Mouse (Mus musculus) stomach, adult 2 months (tissue): ENCODE measurements around the gene Arhgdia. TPM values are rescaled to one million over a fixed set of nuclear protein-coding genes. Genes with fewer than 3 reads are reported as not detected.

Experiments used
- polyA plus RNA-seq: library from polyadenylated mRNA; depleted of rRNA; stranded (reverse); fragments of >200 nt; gene quantifications from 2 replicates; pipeline ENCODE4 v1.2.3, GENCODE M21; 2012; rRNA removed

The Arhgdia gene
- polyA plus RNA-seq: 426 and 509 TPM in 2 replicates

DNA sequence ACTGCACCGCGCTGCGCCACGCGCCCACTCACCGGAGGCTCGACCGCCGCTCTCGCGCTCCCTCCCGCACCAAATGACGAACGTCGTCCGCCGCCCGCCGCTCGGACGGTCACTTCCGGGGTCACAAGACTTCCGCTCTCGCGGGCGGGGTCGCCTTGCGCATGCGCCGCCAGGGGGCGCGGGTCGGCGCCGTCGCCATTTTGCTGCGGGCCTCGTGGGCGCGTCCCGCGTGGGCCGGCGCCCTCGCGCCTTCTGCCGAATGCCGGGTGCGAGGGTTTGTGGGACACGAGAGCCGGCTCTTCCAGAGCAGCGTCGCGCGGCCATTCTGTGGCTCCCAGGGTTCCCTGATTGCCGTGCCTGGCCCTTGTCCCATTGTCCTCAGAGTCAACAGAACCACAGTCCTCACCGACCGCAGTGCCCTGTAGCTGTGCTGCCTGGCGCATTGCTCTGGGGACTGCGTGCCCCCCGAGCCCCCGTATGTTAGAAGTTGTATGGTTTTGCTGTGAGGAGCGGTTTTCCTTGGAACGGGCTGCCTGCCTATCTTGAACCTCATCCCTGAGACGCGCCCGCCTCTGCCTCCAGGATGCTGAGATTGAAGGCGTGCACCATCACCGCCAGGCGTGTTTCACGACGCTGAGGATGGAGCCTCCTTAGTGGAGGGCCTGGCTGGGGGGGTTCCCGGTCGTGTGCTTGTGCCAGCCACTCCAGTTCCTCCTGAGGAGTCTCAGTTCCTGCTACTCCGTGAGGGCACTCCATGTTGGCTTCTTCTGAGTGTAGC lies at the start of gene Arhgdia:
Arhgdia (minus strand) TSS at position 135 of the 778 bp plus-strand sequence.

GRCm38 (mm10) chr11:120625152-120625775 lies 43.8 kb upstream of the Arhgdia start, which contains the start of gene Sirt7:
Gene Sirt7, minus strand, starts transcription at chr11:120625240.

DNA sequence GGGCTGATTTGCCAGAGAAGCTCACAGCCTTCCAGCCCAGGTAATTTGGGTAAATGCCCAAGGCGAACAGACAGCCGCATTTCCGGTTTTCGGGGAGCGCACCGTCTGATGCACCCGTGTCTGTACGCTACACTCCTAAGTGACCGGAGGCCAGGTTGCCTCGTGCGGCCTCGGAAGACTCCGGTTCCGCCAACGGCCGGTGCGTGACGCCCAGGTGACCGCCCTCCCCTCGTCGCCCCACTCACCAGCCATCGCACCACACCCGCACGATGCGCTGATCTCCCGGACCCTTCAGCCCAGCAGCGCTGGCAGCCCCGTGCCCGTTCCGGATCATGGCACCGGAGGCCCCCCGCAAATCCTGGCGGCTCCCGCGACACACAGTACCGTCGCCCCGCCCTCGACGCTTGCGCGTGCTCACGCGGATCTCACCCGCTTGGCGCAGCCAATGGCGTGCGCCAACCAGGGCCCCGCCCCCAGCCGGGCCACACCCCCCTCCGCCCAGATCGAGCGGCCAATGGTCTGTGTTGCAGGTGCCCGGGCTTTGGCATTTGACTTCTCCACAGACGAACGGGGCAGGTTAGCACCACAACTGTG lies 36.2 kb upstream of the Arhgdia start, which contains the start of gene Pcyt2:
Pcyt2 (minus strand) TSS at position 418 of the 594 bp plus-strand sequence.

DNA sequence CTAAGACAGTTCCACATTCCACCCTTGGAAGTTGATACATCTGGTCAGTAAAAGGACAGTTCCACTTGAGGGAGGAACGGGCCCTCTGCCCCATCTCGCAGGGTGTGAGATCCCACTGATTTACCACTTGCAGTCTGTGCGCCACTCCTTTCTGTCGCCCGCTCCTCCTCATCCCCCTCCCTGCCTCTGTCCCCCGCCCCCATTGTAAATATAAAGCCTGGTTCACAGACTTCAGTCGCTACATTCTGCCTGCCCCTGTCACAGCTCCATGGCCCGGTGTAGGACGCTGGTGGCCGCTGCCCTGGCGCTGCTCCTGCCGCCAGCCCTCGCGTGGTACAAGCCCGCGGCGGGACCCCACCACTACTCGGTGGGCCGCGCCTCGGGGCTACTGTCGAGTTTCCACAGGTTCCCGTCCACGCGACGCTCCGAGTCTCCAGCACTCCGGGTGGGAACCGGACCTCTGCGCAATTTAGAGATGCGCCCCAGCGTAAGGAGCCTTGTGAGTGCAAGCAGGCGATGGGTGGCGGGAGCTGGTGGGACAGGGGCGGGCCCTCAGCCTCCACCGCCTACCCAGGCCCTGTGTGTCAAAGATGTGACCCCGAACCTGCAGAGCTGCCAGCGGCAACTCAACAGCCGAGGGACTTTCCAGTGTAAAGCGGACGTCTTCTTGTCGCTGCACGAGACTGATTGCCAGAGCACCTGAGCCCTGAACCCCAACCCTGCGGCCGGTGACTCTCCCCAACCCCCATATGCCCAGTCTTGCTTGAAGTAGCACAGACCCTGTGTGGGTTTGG lies 27.0 kb upstream of the Arhgdia start, which contains the start of gene Npb:
Npb (plus strand) TSS at position 237 of the 794 bp plus-strand sequence.

GRCm38 (mm10) chr11:120598283-120598989 lies 17.0 kb upstream of the Arhgdia start, which contains the start of the genes Alyref and Anapc11:
Gene Alyref, minus strand, starts transcription at chr11:120598365.
Gene Anapc11, plus strand, starts transcription at chr11:120598421.

DNA sequence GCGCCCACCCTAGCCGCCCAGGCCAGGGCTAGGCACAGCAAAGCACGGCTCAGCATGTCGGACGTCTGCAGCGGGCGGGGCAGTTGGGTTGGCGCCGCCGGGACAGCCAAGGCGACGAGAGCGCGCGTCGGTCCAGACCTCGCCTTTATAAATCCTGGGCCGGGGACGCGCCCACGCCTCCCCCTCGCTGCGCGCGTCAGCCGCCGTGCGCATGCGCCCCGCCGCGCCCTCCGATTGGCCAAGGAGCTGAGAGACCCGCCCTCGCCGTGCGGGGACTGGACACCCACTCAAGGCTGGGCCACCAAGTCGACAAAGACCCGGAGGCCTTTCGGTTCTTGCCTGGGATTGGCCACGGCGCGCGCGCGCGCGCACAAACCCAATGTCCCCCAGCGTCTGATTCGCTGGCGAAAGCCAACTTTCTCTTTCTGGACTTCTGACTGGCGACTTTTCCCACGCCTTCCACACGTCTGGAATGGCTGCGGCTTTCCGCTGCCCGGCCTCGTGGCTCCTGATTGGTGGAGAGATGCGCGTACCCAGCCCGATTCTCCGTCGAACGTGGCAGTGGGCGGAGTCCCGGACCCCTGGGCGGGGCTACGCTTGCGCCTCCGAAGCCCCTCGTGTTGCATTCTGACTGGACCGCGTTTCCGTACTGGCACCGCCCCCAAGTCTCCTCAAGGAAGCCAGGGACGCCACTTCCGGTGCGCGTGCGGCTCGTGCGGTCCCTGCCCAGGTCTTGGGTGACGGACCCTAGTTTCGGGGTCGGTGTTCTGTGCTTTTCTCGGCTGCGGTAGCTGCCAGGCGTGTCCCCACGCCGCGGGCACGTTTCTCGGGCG lies 8.5 kb downstream of the Arhgdia start, which contains the start of gene P4hb:
P4hb (minus strand) TSS at position 502 of the 833 bp plus-strand sequence.

DNA sequence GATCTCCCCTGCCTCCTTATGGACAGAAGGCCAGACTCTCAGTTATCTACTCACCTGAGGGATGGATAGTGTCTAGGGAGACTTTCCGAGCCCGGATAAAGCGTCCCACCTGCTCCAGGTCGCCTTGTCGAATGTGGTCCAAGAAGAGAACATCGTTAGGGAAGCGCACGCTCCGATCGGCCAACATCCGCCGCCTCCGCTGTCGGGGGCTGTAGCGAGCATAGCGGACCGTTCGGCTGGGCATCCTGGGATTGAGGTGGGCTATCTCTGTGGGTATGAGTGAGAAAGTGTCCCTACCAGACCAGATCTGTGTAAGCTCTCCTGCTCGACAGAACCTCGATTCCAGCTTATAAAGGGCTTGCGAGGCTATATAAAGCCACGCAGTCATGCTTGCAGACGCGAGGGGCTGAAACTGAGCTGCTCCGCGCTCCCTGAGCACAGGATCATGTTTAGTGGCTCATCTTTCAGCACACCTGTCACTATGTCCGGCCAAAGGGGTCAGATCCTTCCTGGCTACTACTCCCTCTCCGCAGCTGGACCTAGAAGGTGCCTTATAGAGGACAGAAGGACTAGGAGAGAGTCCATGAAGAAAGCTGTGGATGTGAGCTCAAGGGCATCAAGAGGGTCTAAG lies 30.5 kb downstream of the Arhgdia start, which contains the start of gene Ppp1r27:
Ppp1r27 (minus strand) TSS at position 323 of the 631 bp plus-strand sequence.

GRCm38 (mm10) chr11:120549168-120549945 lies 32.1 kb downstream of the Arhgdia start, which contains the start of gene Mcrip1:
Gene Mcrip1, minus strand, starts transcription at chr11:120549727.

GRCm38 (mm10) chr11:120530085-120530964 lies 51.1 kb downstream of the Arhgdia start, which contains the start of gene Gcgr:
Gene Gcgr, plus strand, starts transcription at chr11:120530699.

Other genes with a start within 250 kb of the Arhgdia start
- 1,088 and 1,192 TPM in 2 replicates for gene Actg1, start 233.1 kb downstream of the Arhgdia start, polyA plus RNA-seq
- gene Fscn2, start 220.1 kb downstream of the Arhgdia start, polyA plus RNA-seq: 0.05 and 0.09 TPM in 2 replicates
- 31.6 and 51.6 TPM in 2 replicates for gene Faap100, start 202.9 kb downstream of the Arhgdia start, polyA plus RNA-seq
- gene Nploc4, start 143.9 kb downstream of the Arhgdia start, polyA plus RNA-seq: 28.8 and 32.2 TPM in 2 replicates
- not detected in 2 replicates for gene Tspan10, start 139.0 kb downstream of the Arhgdia start, polyA plus RNA-seq
- 0.18 and 0.35 TPM in 2 replicates for gene Pde6g, start 128.1 kb downstream of the Arhgdia start, polyA plus RNA-seq
- 15.7 and 34.1 TPM in 2 replicates for gene Oxld1, start 123.6 kb downstream of the Arhgdia start, polyA plus RNA-seq
- 3.0 and 4.9 TPM in 2 replicates for gene Ccdc137, start 123.5 kb downstream of the Arhgdia start, polyA plus RNA-seq
- 7.5 and 11.8 TPM in 2 replicates for gene Arl16, start 114.0 kb downstream of the Arhgdia start, polyA plus RNA-seq
- gene Mrpl12, start 97.0 kb downstream of the Arhgdia start, polyA plus RNA-seq: 83.7 and 108 TPM in 2 replicates
- 158 and 235 TPM in 2 replicates for gene Slc25a10, start 89.8 kb downstream of the Arhgdia start, polyA plus RNA-seq
- 0.55 and 0.69 TPM in 2 replicates for gene Gcgr, start 50.9 kb downstream of the Arhgdia start, polyA plus RNA-seq
- 40.9 and 56.7 TPM in 2 replicates for gene Mcrip1, start 31.9 kb downstream of the Arhgdia start, polyA plus RNA-seq
- gene Ppp1r27, start 30.5 kb downstream of the Arhgdia start, polyA plus RNA-seq: 1.6 and 1.8 TPM in 2 replicates
- 153 and 166 TPM in 2 replicates for gene P4hb, start 8.4 kb downstream of the Arhgdia start, polyA plus RNA-seq
- gene Alyref, start 16.7 kb upstream of the Arhgdia start, polyA plus RNA-seq: 5.8 and 8.6 TPM in 2 replicates
- 72.4 and 94.8 TPM in 2 replicates for gene Anapc11, start 16.8 kb upstream of the Arhgdia start, polyA plus RNA-seq
- 58.0 and 94.3 TPM in 2 replicates for gene Npb, start 26.9 kb upstream of the Arhgdia start, polyA plus RNA-seq
- gene Pcyt2, start 36.3 kb upstream of the Arhgdia start, polyA plus RNA-seq: 138 and 161 TPM in 2 replicates
- gene Sirt7, start 43.6 kb upstream of the Arhgdia start, polyA plus RNA-seq: 51.2 and 54.2 TPM in 2 replicates
- 21.0 and 21.3 TPM in 2 replicates for gene Mafg, start 52.0 kb upstream of the Arhgdia start, polyA plus RNA-seq
- 29.3 and 57.1 TPM in 2 replicates for gene Pycr1, start 62.1 kb upstream of the Arhgdia start, polyA plus RNA-seq
- 0.97 and 1.2 TPM in 2 replicates for gene Myadml2, start 66.5 kb upstream of the Arhgdia start, polyA plus RNA-seq
- 1.1 and 1.4 TPM in 2 replicates for gene Notum, start 79.6 kb upstream of the Arhgdia start, polyA plus RNA-seq
- 70.2 and 73.5 TPM in 2 replicates for gene Aspscr1, start 91.3 kb upstream of the Arhgdia start, polyA plus RNA-seq
- gene Cenpx, start 132.1 kb upstream of the Arhgdia start, polyA plus RNA-seq: 41.1 and 48.0 TPM in 2 replicates
- gene Lrrc45, start 132.3 kb upstream of the Arhgdia start, polyA plus RNA-seq: 13.7 and 15.6 TPM in 2 replicates
- 7.0 and 10.6 TPM in 2 replicates for gene Rac3, start 139.8 kb upstream of the Arhgdia start, polyA plus RNA-seq
- gene Dcxr, start 145.7 kb upstream of the Arhgdia start, polyA plus RNA-seq: 54.6 and 59.7 TPM in 2 replicates
- 69.9 and 82.3 TPM in 2 replicates for gene Cbr2, start 150.5 kb upstream of the Arhgdia start, polyA plus RNA-seq
- 0.87 and 18.1 TPM in 2 replicates for gene Hmga1b, start 181.2 kb upstream of the Arhgdia start, polyA plus RNA-seq
- 36.8 and 56.8 TPM in 2 replicates for gene Rfng, start 202.6 kb upstream of the Arhgdia start, polyA plus RNA-seq
- gene Gps1, start 202.6 kb upstream of the Arhgdia start, polyA plus RNA-seq: 65.1 and 81.6 TPM in 2 replicates
- 16.7 and 20.0 TPM in 2 replicates for gene Dus1l, start 214.8 kb upstream of the Arhgdia start, polyA plus RNA-seq
- 320 and 400 TPM in 2 replicates for gene Fasn, start 242.9 kb upstream of the Arhgdia start, polyA plus RNA-seq